Mouse (Mus musculus): ENCODE measurements at regions not wholly inside any gene's neighbourhood (a gene's known extent, or its start where the extent isn't known, plus 50 kb on each side); places are given as distances from the start of the nearest gene placed in this dataset.

DNA sequence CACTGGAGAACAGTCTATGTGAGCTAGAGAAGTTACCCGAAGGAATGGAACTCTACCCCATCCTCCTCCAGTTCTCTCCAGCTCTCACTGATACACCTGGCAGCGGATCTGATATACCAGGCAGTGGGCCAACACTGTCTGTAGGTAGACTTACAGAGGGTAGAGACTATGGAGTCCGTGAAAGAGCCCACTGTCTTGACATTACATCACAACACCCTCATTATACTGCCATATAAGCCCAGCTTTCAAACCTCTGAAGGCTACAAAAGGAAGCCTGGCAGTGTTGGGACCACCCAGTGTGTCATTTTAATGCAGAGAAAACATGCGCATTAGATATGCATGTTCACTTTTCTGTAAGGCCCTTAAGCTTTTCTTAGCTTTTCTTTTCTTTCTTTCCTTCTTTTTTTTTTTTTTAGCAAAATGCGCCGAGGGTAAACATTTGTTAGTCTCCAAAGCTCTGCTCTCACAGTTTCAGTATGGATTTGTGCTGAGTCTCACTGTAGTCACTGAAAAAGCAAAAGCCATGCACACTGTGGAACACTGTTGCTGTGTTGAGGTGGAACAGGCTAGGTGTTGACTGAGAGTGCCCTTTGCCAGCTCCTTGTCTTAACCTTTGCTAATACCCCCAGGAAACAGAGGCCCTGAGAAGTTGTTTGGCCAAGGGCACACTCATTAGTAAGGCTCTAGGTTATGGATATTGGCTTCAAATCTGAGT, 212.4 kb upstream of the Atp5g3 start:
- no peak for TF ChIP-seq CTCF (IDR thresholded peaks at IDR 0.05; ENCODE audit: low read depth, low read length)
- no peak for TF ChIP-seq GATA1 (IDR thresholded peaks at IDR 0.05; ENCODE audit: borderline replicate concordance, low read length)
- TF ChIP-seq TAL1 (conservative IDR thresholded peaks at IDR 0.05; ENCODE audit: low read depth, low read length): no peak
- no peak for TF ChIP-seq POLR2AphosphoS5 (IDR thresholded peaks at IDR 0.05; ENCODE audit: insufficient replicate concordance, low read depth, low read length)
- TF ChIP-seq GATA2 (IDR thresholded peaks at IDR 0.05; ENCODE audit: borderline replicate concordance, low read depth, low read length): no peak
